Mouse (Mus musculus) CH12F3 (cell line): ENCODE results near the gene Mapkapk2.
"Not testable (repeated sequence)": the region's sequence is repeated elsewhere in the genome, so short reads cannot be mapped to it uniquely, and the experiment has no call there.

Experiments used
- in situ Hi-C: fragments of 300-500 bp; cut with MboI; formaldehyde crosslinking; loops from 2 replicates; pipeline ENCODE4 v1.14.3; 2020; ENCODE audit warnings: low sequenced_read_pairs

Mapkapk2 gene

GRCm38 (mm10) chr1:131023250-131023858 lies 74.3 kb downstream of the Mapkapk2 start:
- in situ Hi-C loops: not testable (repeated sequence)

- in situ Hi-C loops: no loop called here
Observed at GRCm38 (mm10) chr1:131022591-131023249, 74.9 kb downstream of the Mapkapk2 start.

DNA sequence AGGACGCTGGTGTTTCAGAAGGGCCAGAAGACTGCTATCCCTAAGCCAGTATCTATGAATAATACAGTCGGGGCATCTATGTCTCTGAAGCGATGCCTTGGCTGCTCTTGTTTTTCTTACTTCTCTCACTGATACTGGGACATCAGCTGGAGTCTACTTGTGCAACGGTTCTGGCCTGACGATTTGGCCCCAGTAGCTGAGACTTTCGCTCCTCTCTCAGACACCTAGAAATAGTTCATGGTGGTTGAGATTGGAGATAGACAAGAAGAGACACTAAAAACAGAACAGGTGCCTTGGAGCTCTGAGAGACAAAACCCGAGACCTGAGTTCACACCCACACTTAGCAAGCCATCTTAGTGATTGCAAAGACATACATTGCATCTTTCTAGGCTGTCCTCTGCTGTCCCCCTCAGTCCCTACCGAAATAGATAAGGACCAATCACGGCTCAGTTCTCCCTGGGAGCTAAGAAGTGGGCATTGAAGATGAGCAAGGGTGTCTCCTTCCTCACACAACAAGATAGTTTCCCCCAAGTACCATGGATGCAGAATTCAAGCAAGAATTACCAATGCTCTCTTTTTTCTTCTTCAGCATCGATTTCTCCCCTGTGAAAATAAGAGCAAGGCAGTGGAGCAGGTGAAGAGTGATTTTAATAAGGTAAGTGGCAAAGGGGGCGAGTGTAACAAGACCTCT lies 75.6 kb downstream of the Mapkapk2 start:
- in situ Hi-C loops: no loop called here

GRCm38 (mm10) chr1:131021438-131021837 lies 76.2 kb downstream of the Mapkapk2 start:
- in situ Hi-C loops: no loop called here

GRCm38 (mm10) chr1:131020425-131021310 lies 77.0 kb downstream of the Mapkapk2 start:
- in situ Hi-C loops: no loop called here

GRCm38 (mm10) chr1:131019492-131020098 lies 78.0 kb downstream of the Mapkapk2 start, which contains the start of gene Il10:
Il10 (plus strand) TSS chr1:131019845.
- in situ Hi-C loops: no loop called here

DNA sequence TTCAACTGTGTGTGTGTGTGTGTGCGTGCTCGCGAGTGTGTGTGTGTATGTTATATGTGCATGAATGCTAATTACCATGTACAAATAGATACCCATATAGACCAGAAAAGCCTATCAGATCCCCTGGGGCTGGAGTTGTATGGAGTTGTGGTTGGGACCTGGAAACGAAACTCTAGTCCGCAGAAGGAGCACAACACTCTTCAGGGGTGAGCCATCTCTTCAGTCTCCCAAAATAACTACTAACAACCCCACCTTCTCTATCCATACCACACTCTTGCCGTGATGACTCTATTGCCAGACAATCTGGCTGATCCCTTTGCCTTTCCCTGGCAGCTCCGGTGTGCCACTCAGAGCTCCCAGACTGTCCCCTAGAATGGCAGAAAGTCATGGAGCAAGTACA lies 81.7 kb downstream of the Mapkapk2 start:
- in situ Hi-C loops: no loop called here

- in situ Hi-C loops: no loop called here
Observed at GRCm38 (mm10) chr1:131015281-131015680, 82.3 kb downstream of the Mapkapk2 start.

DNA sequence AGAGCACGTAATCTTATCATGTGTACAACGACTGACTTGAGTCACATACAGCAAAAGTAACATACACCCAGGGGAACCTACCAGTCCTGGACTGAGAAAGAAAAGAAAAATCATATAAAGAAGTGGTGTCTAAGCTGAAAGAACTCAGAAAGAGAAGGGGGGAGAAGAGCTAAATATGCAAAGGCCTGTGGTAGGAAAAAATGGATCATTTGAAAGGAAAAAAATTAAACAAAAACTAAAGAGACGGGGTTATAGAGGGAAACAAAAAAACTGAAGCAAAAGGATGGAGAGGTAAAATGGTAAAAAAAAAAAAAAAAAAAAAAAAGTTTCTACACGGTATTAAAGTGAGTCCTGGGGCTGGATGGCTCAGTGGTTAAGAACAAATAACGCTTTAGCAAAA lies 83.7 kb downstream of the Mapkapk2 start:
- in situ Hi-C loops: no loop called here

- in situ Hi-C loops: no loop called here
Observed at GRCm38 (mm10) chr1:131012494-131012893, 85.1 kb downstream of the Mapkapk2 start.

- in situ Hi-C loops: no loop called here
Observed at GRCm38 (mm10) chr1:131010201-131011153, 87.1 kb downstream of the Mapkapk2 start.

GRCm38 (mm10) chr1:131006069-131006468 lies 91.6 kb downstream of the Mapkapk2 start:
- in situ Hi-C loops: no loop called here
